Mouse (Mus musculus): Measurements from ENCODE around the gene Nudt7. TPM values are rescaled to one million over a fixed set of nuclear protein-coding genes. Genes with fewer than 3 reads are reported as not detected.

Gene Nudt7
- total and polyA plus RNA-seq, 3 experiments: not detected

DNA sequence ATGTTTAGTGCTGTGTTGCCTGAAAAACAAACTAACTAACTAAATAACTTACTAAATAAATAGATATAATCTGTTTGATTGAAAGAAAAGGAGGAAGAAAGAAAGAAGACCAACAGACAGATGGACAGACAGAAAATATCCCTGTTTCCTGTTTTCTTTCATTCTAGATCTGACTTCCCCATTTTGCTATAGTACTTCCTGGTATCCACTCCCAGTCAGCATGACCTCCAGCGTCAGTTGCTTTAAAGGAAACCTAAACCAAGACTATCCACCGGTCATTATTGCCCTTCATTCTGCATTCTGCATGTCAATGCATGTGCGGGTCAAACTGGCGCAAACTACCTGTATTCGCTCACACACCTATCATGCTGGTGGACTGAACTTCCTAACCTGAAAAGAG lies 60.0 kb downstream of the Nudt7 start:
- Histone ChIP-seq H3K79me2 (ENCODE audit: control insufficient read depth, insufficient read depth, low read length, poor library complexity) (no peaks in the 10 kb centered on the region), H3K4me3 (ENCODE audit: control insufficient read depth in 1 of 2, insufficient read depth in 1 of 2, low read depth in 2 of 2, low read length in 2 of 2) (no peak overlapping the region), H3K9ac (ENCODE audit: control insufficient read depth, low read depth, low read length, poor library complexity, severe bottlenecking) (no peak overlapping the region), H3K9me3 (replicated peaks; ENCODE audit: insufficient read depth, low read length) (no peaks in the 10 kb centered on the region), H3K27me3 (ENCODE audit: control insufficient read depth in 1 of 2, insufficient read depth in 2 of 2, low read length in 2 of 2) (no peaks in the 10 kb centered on the region), H3K4me1 (ENCODE audit: control insufficient read depth in 1 of 2, insufficient read depth in 2 of 2, low read length in 2 of 2) (no peaks in the 10 kb centered on the region), H3K27ac (ENCODE audit: control insufficient read depth, low read depth, low read length) (no peak overlapping the region), H3K36me3 (ENCODE audit: control insufficient read depth in 1 of 2, insufficient read depth in 2 of 2, low read length in 2 of 2) (no peaks in the 10 kb centered on the region)
- TF ChIP-seq GATA1 (IDR thresholded peaks at IDR 0.05; ENCODE audit: low read depth, low read length): no peak
- no peak for TF ChIP-seq ZNF384 (IDR thresholded peaks at IDR 0.05; ENCODE audit: low read depth, low read length)
- TF ChIP-seq TAL1 (IDR thresholded peaks at IDR 0.05; ENCODE audit: low read length): no peak
- no peak for TF ChIP-seq MEF2A (IDR thresholded peaks at IDR 0.05; ENCODE audit: extremely low read depth, insufficient replicate concordance, low read depth, low read length, poor library complexity, severe bottlenecking)
- no peak for TF ChIP-seq CTCF (IDR thresholded peaks at IDR 0.05 in 2 of 3, conservative IDR thresholded peaks at IDR 0.05 in 1 of 3; ENCODE audit: control insufficient read depth in 1 of 3, insufficient read depth in 1 of 3, low read depth in 2 of 3, low read length in 3 of 3, poor library complexity in 1 of 3, severe bottlenecking in 1 of 3)
- TF ChIP-seq POLR2A (IDR thresholded peaks at IDR 0.05; ENCODE audit: control insufficient read depth in 1 of 2, insufficient read depth in 1 of 2, low read depth in 1 of 2, low read length in 2 of 2, poor library complexity in 1 of 2): no peak
- no peak for TF ChIP-seq ZMIZ1 (IDR thresholded peaks at IDR 0.05; ENCODE audit: low read depth, low read length)
- TF ChIP-seq CHD1 (IDR thresholded peaks at IDR 0.05; ENCODE audit: low read depth, low read length): no peak
- TF ChIP-seq ELF1 (IDR thresholded peaks at IDR 0.05; ENCODE audit: low read depth, low read length): no peak
- TF ChIP-seq USF1 (IDR thresholded peaks at IDR 0.05; ENCODE audit: low read depth, low read length): no peak
- no peak for TF ChIP-seq MYC (IDR thresholded peaks at IDR 0.05; ENCODE audit: low read depth, low read length)
- TF ChIP-seq MAX (IDR thresholded peaks at IDR 0.05; ENCODE audit: low read length): no peak
- no peak for TF ChIP-seq E2F4 (IDR thresholded peaks at IDR 0.05; ENCODE audit: borderline replicate concordance, low read depth, low read length)
- TF ChIP-seq CHD2 (IDR thresholded peaks at IDR 0.05; ENCODE audit: low read length): no peak
- no peak for TF ChIP-seq UBTF (IDR thresholded peaks at IDR 0.05; ENCODE audit: borderline replicate concordance, insufficient read depth, low read depth, low read length)
- no peak for TF ChIP-seq MAZ (IDR thresholded peaks at IDR 0.05; ENCODE audit: low read depth, low read length)
- no peak for TF ChIP-seq ZC3H11A (IDR thresholded peaks at IDR 0.05; ENCODE audit: low read depth, low read length)
- TF ChIP-seq POLR2AphosphoS5 (IDR thresholded peaks at IDR 0.05; ENCODE audit: borderline replicate concordance, low read depth, low read length): no peak
- no peak for DNase-seq (ENCODE audit: low read depth, low spot score)

DNA sequence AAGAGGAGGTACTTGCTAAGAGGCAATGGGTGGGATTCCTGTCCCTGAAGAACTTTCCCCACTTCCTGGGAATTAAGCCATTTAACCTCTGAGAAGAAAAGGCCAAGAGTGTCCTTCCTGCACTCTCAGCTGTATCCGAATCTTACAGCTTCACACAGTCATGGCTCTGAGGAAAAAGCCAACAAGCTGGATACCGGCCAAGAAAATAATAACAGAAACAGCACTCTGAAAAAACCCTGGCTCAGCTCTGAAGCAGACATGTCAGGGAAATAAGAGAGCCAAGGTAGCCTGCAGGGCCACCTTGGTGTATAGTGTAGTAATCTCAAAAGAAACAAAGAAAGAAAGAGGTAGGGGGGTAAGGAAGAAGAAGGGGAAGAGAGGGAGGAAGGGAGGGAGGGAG lies 65.6 kb downstream of the Nudt7 start:
- no peak for DNase-seq (ENCODE audit: low read depth, low spot score)
- no peaks in the 10 kb centered on the region for H3K79me2 ChIP-seq (ENCODE audit: control insufficient read depth, insufficient read depth, low read length, poor library complexity)
- no peak for TF ChIP-seq CHD1 (IDR thresholded peaks at IDR 0.05; ENCODE audit: low read depth, low read length)
- TF ChIP-seq USF1 (IDR thresholded peaks at IDR 0.05; ENCODE audit: low read depth, low read length): no peak
- no peak for TF ChIP-seq BHLHE40 (IDR thresholded peaks at IDR 0.05; ENCODE audit: borderline replicate concordance, low read depth, low read length)
- no peak for TF ChIP-seq SMC3 (IDR thresholded peaks at IDR 0.05; ENCODE audit: low read depth, low read length)
- no peak for TF ChIP-seq TAL1 (IDR thresholded peaks at IDR 0.05; ENCODE audit: low read length)
- no peak for TF ChIP-seq GABPA (IDR thresholded peaks at IDR 0.05; ENCODE audit: low read depth, low read length)
- TF ChIP-seq CTCF (IDR thresholded peaks at IDR 0.05 in 2 of 3, conservative IDR thresholded peaks at IDR 0.05 in 1 of 3; ENCODE audit: control insufficient read depth in 1 of 3, insufficient read depth in 1 of 3, low read depth in 2 of 3, low read length in 3 of 3, poor library complexity in 1 of 3, severe bottlenecking in 1 of 3): no peak
- no peak for TF ChIP-seq E2F4 (IDR thresholded peaks at IDR 0.05; ENCODE audit: borderline replicate concordance, low read depth, low read length)
- no peak for TF ChIP-seq MAZ (IDR thresholded peaks at IDR 0.05; ENCODE audit: low read depth, low read length)

More for the DNA sequence above, 65.6 kb downstream of the Nudt7 start:
- Histone ChIP-seq H3K9me3 (replicated peaks; ENCODE audit: insufficient read depth, low read length) (no peaks in the 10 kb centered on the region), H3K36me3 (ENCODE audit: control insufficient read depth in 1 of 2, insufficient read depth in 2 of 2, low read length in 2 of 2) (no peaks in the 10 kb centered on the region), H3K4me3 (ENCODE audit: control insufficient read depth in 1 of 2, insufficient read depth in 1 of 2, low read depth in 2 of 2, low read length in 2 of 2) (no peak overlapping the region), H3K4me1 (ENCODE audit: control insufficient read depth in 1 of 2, insufficient read depth in 2 of 2, low read length in 2 of 2) (no peaks in the 10 kb centered on the region), H3K27me3 (ENCODE audit: control insufficient read depth in 1 of 2, insufficient read depth in 2 of 2, low read length in 2 of 2) (no peaks in the 10 kb centered on the region), H3K9ac (ENCODE audit: control insufficient read depth, low read depth, low read length, poor library complexity, severe bottlenecking) (no peak overlapping the region), H3K27ac (ENCODE audit: control insufficient read depth, low read depth, low read length) (no peak overlapping the region)
